Mouse (Mus musculus) cortical plate, adult 2 months (tissue): ENCODE measurements around the gene Sdhb.

Source experiments
- CTCF ChIP-seq: fragments of 200-500 bp; IDR thresholded peaks from 2 replicates; pipeline ENCODE4 v1.5.1; 2011; ENCODE audit warnings: mild to moderate bottlenecking, control low read depth, low read length; ENCODE audit not compliant: insufficient read depth; ENCODE audit errors: extremely low read depth
- POLR2A ChIP-seq: fragments of 200-500 bp; IDR thresholded peaks from 2 replicates; pipeline ENCODE4 v1.6.1; 2011; ENCODE audit warnings: mild to moderate bottlenecking, low read length, control low read depth; ENCODE audit not compliant: insufficient read depth; ENCODE audit errors: extremely low read depth

- TF ChIP-seq CTCF (no peak), POLR2A (no peak)
Measured at GRCm38 (mm10) chr4:140946048-140946447, 15.0 kb upstream of the Sdhb start.
